Mouse (Mus musculus): Measurements from ENCODE around the gene Abcc6. TPM values are rescaled to one million over a fixed set of nuclear protein-coding genes. Genes with fewer than 3 reads are reported as not detected.

Abcc6 gene
- total RNA-seq, 2 experiments from 2014 or later, result not detected

Other genes starting within 250 kb of the Abcc6 start
- under 1 TPM in 1 of 2 experiments, not detected in 1; 0.14 TPM for gene Lmtk3, start 246.6 kb downstream of the Abcc6 start, total RNA-seq (2021)
- not detected for gene Sult2b1, start 245.6 kb downstream of the Abcc6 start, total RNA-seq (2021)
- gene Cyth2, start 215.7 kb downstream of the Abcc6 start, total RNA-seq (2021), result 10 to 100 TPM; 63.2 to 65.5 TPM
- under 1 TPM; 0.55 to 0.70 TPM for gene Kcnj14, start 205.5 kb downstream of the Abcc6 start, total RNA-seq (2021)
- gene Grwd1, start 199.4 kb downstream of the Abcc6 start, total RNA-seq (2021), result 10 to 100 TPM in 1 of 2 experiments, 1 to 10 TPM in 1; 10.0 to 11.2 TPM
- 100 to 1,000 TPM in 1 of 2 experiments, 10 to 100 TPM in 1; 97.5 to 114 TPM for gene Kdelr1, start 157.5 kb downstream of the Abcc6 start, total RNA-seq (2021)
- gene Grin2d, start 151.9 kb downstream of the Abcc6 start, total RNA-seq (2021), result under 1 TPM; 0.36 to 0.49 TPM
- not detected for gene Syngr4, start 133.6 kb downstream of the Abcc6 start, total RNA-seq (2021)
- gene Tmem143, start 133.4 kb downstream of the Abcc6 start, total RNA-seq (2021), result 100 to 1,000 TPM; 102 to 105 TPM
- gene Emp3, start 108.9 kb downstream of the Abcc6 start, total RNA-seq (2021), result 10 to 100 TPM; 20.9 to 28.7 TPM
- under 1 TPM; 0.68 to 0.75 TPM for gene Ccdc114, start 106.2 kb downstream of the Abcc6 start, total RNA-seq (2021)
- gene Nomo1, start 3.4 kb upstream of the Abcc6 start, total RNA-seq (2021), result 10 to 100 TPM; 77.4 to 78.0 TPM
- 10 to 100 TPM; 84.5 to 97.5 TPM for gene Kcnj11, start 70.5 kb upstream of the Abcc6 start, total RNA-seq (2021)
- 10 to 100 TPM; 52.4 to 54.4 TPM for gene Abcc8, start 149.7 kb upstream of the Abcc6 start, total RNA-seq (2021)
- gene Ush1c, start 208.2 kb upstream of the Abcc6 start, total RNA-seq (2021), result 1 to 10 TPM; 7.4 to 8.6 TPM
- gene Otog, start 210.7 kb upstream of the Abcc6 start, total RNA-seq (2021), result not detected